Mouse (Mus musculus): Measurements from ENCODE around the gene Mxd3.

Gene Mxd3

GRCm38 (mm10) chr13:55332331-55332730 is 2.7 kb upstream of the Mxd3 start:
- no peak for DNase-seq (ENCODE audit: low spot score in 2 of 2)

GRCm38 (mm10) chr13:55330567-55331400 is 1.2 kb upstream of the Mxd3 start:
- DNase-seq (ENCODE audit: low spot score in 2 of 2): no peak

GRCm38 (mm10) chr13:55329109-55329682 is 427 bp downstream of the Mxd3 start:
- no peak for DNase-seq (ENCODE audit: low spot score in 2 of 2)

- no peak for DNase-seq (ENCODE audit: low spot score in 2 of 2)
Measured at GRCm38 (mm10) chr13:55328641-55329040, 982 bp downstream of the Mxd3 start.

GRCm38 (mm10) chr13:55328171-55328570 is 1.5 kb downstream of the Mxd3 start:
- DNase-seq (ENCODE audit: low spot score in 2 of 2): no peak

GRCm38 (mm10) chr13:55327633-55328032 is 2.0 kb downstream of the Mxd3 start:
- peak; percentile 89 to 97 for DNase-seq (ENCODE audit: low spot score in 2 of 2)

GRCm38 (mm10) chr13:55327169-55327568 is 2.5 kb downstream of the Mxd3 start:
- DNase-seq (ENCODE audit: low spot score in 2 of 2): no peak

GRCm38 (mm10) chr13:55325596-55325995 is 4.0 kb downstream of the Mxd3 start:
- DNase-seq (ENCODE audit: low spot score in 2 of 2): peak in 1 of 2 experiments; percentile 32

GRCm38 (mm10) chr13:55322130-55322825 is 7.3 kb downstream of the Mxd3 start:
- peak in 1 of 2 experiments; percentile 54 for DNase-seq (ENCODE audit: low spot score in 2 of 2)

- DNase-seq (ENCODE audit: low spot score in 2 of 2): peak in 1 of 2 experiments; percentile 78
Measured at GRCm38 (mm10) chr13:55321434-55322129, 8.0 kb downstream of the Mxd3 start, which contains the start of gene Rab24. Gene Rab24 (minus strand): TSS chr13:55321946.

- no peak for DNase-seq (ENCODE audit: low spot score in 2 of 2)
Measured at GRCm38 (mm10) chr13:55319931-55320533, 9.6 kb downstream of the Mxd3 start, which contains the start of gene Prelid1. Gene Prelid1 (plus strand): TSS chr13:55320500.

GRCm38 (mm10) chr13:55318351-55318750 is 11.3 kb downstream of the Mxd3 start:
- DNase-seq (ENCODE audit: low spot score in 2 of 2): no peak

GRCm38 (mm10) chr13:55314891-55315412 is 14.7 kb downstream of the Mxd3 start:
- DNase-seq (ENCODE audit: low spot score in 2 of 2): no peak

- DNase-seq (ENCODE audit: low spot score in 2 of 2): no peak
Measured at GRCm38 (mm10) chr13:55313051-55313450, 16.6 kb downstream of the Mxd3 start.

GRCm38 (mm10) chr13:55312028-55312630 is 17.5 kb downstream of the Mxd3 start:
- DNase-seq (ENCODE audit: low spot score in 2 of 2): peak in 1 of 2 experiments; percentile 72

GRCm38 (mm10) chr13:55300913-55301312 is 28.7 kb downstream of the Mxd3 start:
- DNase-seq (ENCODE audit: low spot score in 2 of 2): no peak

- DNase-seq (ENCODE audit: low spot score in 2 of 2): no peak
Measured at GRCm38 (mm10) chr13:55296760-55297159, 32.9 kb downstream of the Mxd3 start.

- no peak for DNase-seq (ENCODE audit: low spot score in 2 of 2)
Measured at GRCm38 (mm10) chr13:55288854-55289253, 40.8 kb downstream of the Mxd3 start.

GRCm38 (mm10) chr13:55277646-55278045 is 52.0 kb downstream of the Mxd3 start:
- no peak for DNase-seq (ENCODE audit: low spot score in 2 of 2)

GRCm38 (mm10) chr13:55277203-55277602 is 52.4 kb downstream of the Mxd3 start:
- DNase-seq (ENCODE audit: low spot score in 2 of 2): no peak
